Mouse (Mus musculus) embryonic facial prominence, embryonic 11.5 days (tissue): ENCODE results near the gene Pip4k2a. TPM values are rescaled to one million over a fixed set of nuclear protein-coding genes. Genes with fewer than 3 reads are reported as not detected.

Source experiments
- ATAC-seq: fragments of 200-750 bp; cut with Nextera tagmentation; replicated peaks from 2 replicates; pipeline ENCODE4 v1.8.0; 2017; ENCODE audit warnings: low read depth; ENCODE audit not compliant: insufficient number of reproducible peaks, low FRiP score, low TSS enrichment
- DNase-seq: peaks from one replicate; pipeline ENCODE4 v3.0.0-alpha.2; 2015; ENCODE audit warnings: low spot score
- H3K27ac ChIP-seq: fragments of 300-500 bp; sonication (generic); replicated peaks from 2 replicates; pipeline ENCODE4 v1.5.1; 2014; ENCODE audit warnings: mild to moderate bottlenecking, low read depth, low read length, control low read depth
- H3K27me3 ChIP-seq: fragments of 300-500 bp; sonication (generic); 2 replicates; pipeline ENCODE4 v1.6.1; 2014; ENCODE audit warnings: mild to moderate bottlenecking, low read length, moderate library complexity, mixed read lengths; ENCODE audit not compliant: control insufficient read depth, insufficient read depth
- H3K36me3 ChIP-seq: fragments of 300-500 bp; sonication (generic); replicated peaks from 2 replicates; pipeline ENCODE4 v1.6.1; 2014; ENCODE audit warnings: low read depth, mild to moderate bottlenecking, low read length, moderate library complexity, mixed read lengths; ENCODE audit not compliant: control insufficient read depth, insufficient read depth
- H3K4me1 ChIP-seq: fragments of 300-500 bp; sonication (generic); 2 replicates; pipeline ENCODE4 v1.6.1; 2014; ENCODE audit warnings: low read length, mixed read lengths; ENCODE audit not compliant: control insufficient read depth, insufficient read depth
- H3K4me2 ChIP-seq: fragments of 300-500 bp; sonication (generic); 2 replicates; pipeline ENCODE4 v1.6.1; 2014; ENCODE audit warnings: low read depth, mild to moderate bottlenecking, control low read depth, low read length, moderate library complexity
- H3K4me3 ChIP-seq: fragments of 300-500 bp; sonication (generic); 2 replicates; pipeline ENCODE4 v1.5.1; 2014; ENCODE audit warnings: low read depth, low read length, control low read depth
- H3K9ac ChIP-seq: fragments of 300-500 bp; sonication (generic); replicated peaks from 2 replicates; pipeline ENCODE4 v1.6.1; 2014; ENCODE audit warnings: mild to moderate bottlenecking, control low read depth, low read length
- H3K9me3 ChIP-seq: fragments of 300-500 bp; sonication (generic); replicated peaks from 2 replicates; pipeline ENCODE4 v1.6.1; 2016; ENCODE audit warnings: mild to moderate bottlenecking, low read length, inconsistent platforms, mixed read lengths; ENCODE audit not compliant: control insufficient read depth
- WGBS: fragments of 180-500 bp; shearing (Covaris S2); extraction: QIAGEN DNeasy Blood & Tissue Kit; methylation state at CpG from one replicate; pipeline ENCODE4 v1.1.7; 2014; 5-methylcytosine and 5-hydroxymethylcytosine counted together
- polyA plus RNA-seq: library from polyadenylated mRNA; unstranded; fragments of >200 nt; fragmentation: Nextera tagmentation; extraction: Ambion mirVana; gene quantifications from 2 replicates; pipeline ENCODE4 v1.2.1, GENCODE M21; 2014

The Pip4k2a gene
- polyA plus RNA-seq, 1 experiment from 2014 or later: 9.7 TPM

DNA sequence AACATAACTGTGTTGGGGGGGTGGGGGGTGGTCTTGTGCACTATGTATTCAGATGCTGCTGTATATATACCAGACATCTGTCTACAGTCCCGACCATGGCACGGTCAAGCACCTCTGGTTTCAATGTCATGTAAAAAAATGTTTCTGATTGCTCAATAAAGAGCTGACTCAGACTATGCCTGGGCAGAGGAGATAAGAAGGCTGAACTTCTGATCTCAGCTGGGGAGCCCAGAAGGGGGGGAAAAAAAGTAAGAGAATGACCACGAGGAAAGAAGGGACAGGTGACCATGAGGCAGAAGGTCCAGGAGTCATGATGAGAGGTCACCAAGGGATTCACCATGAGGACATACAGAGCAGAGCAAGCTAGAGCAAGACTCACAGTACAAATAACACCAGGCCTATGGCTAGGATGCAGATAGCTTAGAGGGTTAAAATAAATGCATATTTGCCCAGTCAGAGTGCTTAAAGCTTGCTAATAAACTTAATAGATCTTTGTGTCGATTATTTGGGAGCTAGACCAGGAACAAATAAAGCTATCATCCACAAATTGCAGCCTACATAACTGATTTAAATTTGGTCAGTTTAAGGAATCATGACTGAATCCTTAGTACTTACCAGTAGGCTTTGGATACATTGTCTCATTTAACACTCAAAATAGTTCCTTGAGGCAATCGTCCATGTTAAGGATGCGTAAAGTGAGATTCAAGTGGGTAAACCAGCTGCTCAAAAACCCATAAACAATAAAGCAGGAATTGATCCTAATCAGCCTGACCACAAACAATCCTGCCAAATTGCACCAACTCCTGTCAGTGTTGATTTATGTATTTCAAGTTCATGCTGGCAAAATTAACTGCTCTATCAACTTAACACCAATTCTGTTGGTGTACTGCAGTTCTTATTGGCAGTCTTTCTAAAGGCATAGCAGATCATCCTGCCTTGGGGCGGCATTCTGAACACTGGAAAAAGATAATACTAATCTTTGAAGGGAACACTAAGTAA, 5.1 kb downstream of the Pip4k2a start:
- Histone ChIP-seq H3K9me3 (no peaks in the 10 kb centered on the region), H3K4me2 (no peak overlapping the region), H3K4me1 (no peaks in the 10 kb centered on the region), H3K4me3 (no peak overlapping the region), H3K27ac (no peak overlapping the region), H3K9ac (no peak overlapping the region), H3K27me3 (no peaks in the 10 kb centered on the region), H3K36me3 (no peaks in the 10 kb centered on the region)
- ATAC-seq (no peak), DNase-seq (no peak)
- WGBS: 79% methylated on average over 7 of the region's 7 CpGs

DNA sequence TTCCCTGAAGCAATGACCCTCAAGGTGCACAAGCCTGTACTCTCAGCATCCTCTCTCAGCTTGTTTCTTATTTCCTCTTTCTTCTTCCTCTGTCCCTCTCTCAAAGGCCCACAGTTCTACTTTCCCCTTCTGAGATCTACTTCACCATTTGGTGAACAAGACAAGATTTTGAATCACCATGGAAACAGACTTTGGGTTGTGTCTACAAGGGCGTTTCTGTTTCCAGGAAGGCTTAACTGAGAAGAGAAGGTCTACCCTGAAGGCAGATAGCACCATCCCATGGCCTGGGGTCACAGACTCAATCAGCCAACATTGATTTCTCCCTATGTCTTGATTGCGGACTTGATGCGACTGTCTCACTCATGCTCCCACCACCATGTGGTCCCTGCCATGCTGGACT, 9.0 kb downstream of the Pip4k2a start:
- whole genome bisulfite sequencing: 85% methylated on average over 3 of the region's 3 CpGs
- Histone ChIP-seq H3K27me3 (no peaks in the 10 kb centered on the region), H3K9me3 (no peaks in the 10 kb centered on the region), H3K36me3 (no peaks in the 10 kb centered on the region), H3K9ac (no peak overlapping the region), H3K4me2 (no peak overlapping the region), H3K27ac (no peak overlapping the region), H3K4me3 (no peak overlapping the region), H3K4me1 (no peaks in the 10 kb centered on the region)
- DNase-seq (no peak), ATAC-seq (no peak)

DNA sequence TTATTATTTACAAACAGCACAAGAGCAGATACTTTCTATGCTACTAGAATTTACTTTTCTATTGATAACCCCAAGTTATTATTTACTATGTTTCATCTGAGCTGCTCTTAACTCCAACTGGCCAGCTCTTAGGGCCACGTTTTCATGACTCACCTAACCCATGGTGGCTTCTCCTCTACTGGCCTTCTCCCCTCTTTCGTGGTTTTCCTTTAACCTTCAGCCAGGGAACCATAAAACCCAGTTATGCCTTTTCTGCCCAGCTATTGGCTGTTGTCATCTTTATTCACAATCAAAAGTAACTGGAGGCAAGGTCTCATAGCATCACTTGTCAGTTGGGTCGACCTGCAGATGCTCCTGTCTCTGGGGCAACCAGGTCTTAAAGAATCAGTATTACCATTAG, 12.4 kb downstream of the Pip4k2a start:
- Histone ChIP-seq H3K27ac (no peak overlapping the region), H3K36me3 (no peaks in the 10 kb centered on the region), H3K27me3 (no peaks in the 10 kb centered on the region), H3K4me3 (no peak overlapping the region), H3K9me3 (no peaks in the 10 kb centered on the region), H3K4me2 (no peak overlapping the region), H3K4me1 (no peaks in the 10 kb centered on the region), H3K9ac (no peak overlapping the region)
- DNase-seq (no peak), ATAC-seq (no peak)
- WGBS: 79% methylated on average over 3 of the region's 3 CpGs

DNA sequence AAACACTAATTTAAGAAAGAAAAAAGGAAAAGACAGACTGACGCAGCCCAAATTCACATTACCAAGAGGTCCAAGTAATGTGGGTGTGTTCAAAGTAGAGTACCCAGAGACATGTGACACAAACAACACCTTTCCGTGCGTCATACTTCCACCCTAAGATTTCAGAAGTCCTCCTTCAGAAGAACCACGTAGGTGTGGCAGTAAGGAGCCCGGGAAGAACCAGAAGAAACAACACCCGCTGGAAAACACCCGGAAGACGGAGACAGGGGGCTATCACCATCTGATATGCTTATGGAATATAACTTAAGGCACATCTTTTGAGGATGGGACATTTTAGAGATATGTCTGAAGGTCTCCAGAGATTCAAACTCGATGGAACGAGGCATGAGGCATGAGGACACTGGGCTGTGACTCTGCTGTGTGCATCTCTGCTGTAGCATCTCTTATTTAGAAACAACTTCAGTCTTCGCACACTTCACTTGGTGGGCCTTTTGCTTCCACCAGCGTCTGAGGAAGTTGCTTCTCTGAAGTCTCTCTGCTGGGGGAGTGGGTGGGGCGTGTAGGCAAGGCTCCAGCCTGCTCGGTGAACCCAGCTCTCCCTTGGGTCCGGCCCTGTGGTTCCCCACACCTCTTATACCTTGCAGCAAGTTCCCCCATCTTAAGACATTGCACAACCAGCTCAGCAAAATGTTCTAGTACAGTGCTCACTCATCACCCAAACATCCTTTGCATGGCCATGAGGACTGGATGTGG, 13.7 kb downstream of the Pip4k2a start:
- H3K4me3 ChIP-seq: no peak overlapping the region
- WGBS: 91% methylated on average over 15 of the region's 15 CpGs
- no peak overlapping the region for H3K27ac ChIP-seq
- no peaks in the 10 kb centered on the region for H3K27me3 ChIP-seq
- H3K9ac ChIP-seq: no peak overlapping the region
- no peak overlapping the region for H3K4me2 ChIP-seq
- no peaks in the 10 kb centered on the region for H3K36me3 ChIP-seq
- H3K4me1 ChIP-seq: no peaks in the 10 kb centered on the region
- no peak for ATAC-seq
- DNase-seq: no peak
- no peaks in the 10 kb centered on the region for H3K9me3 ChIP-seq

DNA sequence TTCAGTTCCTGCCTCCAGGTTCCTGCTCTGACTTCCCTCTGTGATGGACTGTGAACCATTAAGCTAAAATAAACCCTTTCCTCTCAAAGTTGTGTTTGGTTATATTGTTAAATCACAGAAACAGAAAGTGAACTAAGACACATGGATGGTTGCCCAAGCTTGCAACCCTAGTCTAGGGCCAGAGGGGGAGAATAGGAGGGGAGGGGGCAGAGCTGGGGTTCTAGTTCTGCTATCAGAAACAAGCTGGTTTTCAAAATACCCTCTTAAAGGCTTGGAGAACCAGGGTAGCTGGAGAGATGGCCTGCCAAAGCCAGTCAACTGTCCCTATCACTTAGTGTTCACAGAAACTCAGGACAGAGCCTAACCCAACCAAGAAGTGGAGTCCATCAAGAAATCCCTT, 14.4 kb downstream of the Pip4k2a start:
- Histone ChIP-seq H3K27ac (no peak overlapping the region), H3K9ac (no peak overlapping the region), H3K9me3 (no peaks in the 10 kb centered on the region), H3K4me2 (no peak overlapping the region), H3K36me3 (no peaks in the 10 kb centered on the region), H3K27me3 (no peaks in the 10 kb centered on the region), H3K4me1 (no peaks in the 10 kb centered on the region), H3K4me3 (no peak overlapping the region)
- no peak for DNase-seq
- no peak for ATAC-seq

DNA sequence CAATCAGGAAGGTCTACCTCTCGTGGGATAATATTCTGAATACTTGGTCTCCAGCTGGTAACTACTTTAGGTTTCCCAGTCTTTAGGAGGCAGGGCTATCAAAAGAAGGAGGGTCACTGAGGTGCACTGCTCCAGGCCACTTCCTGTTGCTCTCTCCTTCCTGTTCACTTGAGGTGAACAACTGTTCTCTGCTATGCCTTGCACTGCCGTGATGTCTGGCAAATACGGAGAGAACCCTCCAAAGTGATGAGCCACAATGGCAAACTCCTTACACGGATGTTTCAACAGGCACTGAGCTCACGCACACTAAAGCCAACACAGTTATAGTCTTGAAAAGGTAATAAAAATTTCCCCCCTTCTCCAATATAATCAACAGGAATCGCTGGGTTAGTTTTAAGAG, 15.3 kb downstream of the Pip4k2a start:
- H3K27ac ChIP-seq: no peak overlapping the region
- no peaks in the 10 kb centered on the region for H3K9me3 ChIP-seq
- no peaks in the 10 kb centered on the region for H3K27me3 ChIP-seq
- no peaks in the 10 kb centered on the region for H3K36me3 ChIP-seq
- DNase-seq (no peak), ATAC-seq (no peak)
- H3K4me1 ChIP-seq: no peaks in the 10 kb centered on the region
- no peak overlapping the region for H3K4me2 ChIP-seq
- no peak overlapping the region for H3K9ac ChIP-seq
- WGBS: 68% methylated on average over 6 of the region's 6 CpGs
- no peak overlapping the region for H3K4me3 ChIP-seq

DNA sequence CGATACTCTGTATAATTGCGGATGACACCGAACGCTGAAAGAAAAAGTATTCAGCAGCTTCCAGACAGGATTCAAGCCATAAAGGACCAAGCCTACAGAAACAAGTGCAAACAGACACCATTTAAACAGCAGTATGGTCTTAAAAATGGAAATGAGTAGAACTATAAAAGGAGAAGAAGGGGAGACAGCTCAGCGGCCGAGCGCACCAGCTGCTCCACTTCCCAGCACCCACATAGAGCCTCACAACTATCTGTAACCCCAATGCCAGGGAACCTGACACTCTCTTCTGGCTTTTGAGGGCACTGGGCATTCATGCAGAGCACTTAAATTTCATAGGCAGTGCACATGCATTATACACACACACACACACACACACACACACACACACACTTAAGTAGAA, 18.3 kb downstream of the Pip4k2a start:
- Histone ChIP-seq H3K4me1 (no peaks in the 10 kb centered on the region), H3K4me3 (no peak overlapping the region), H3K9me3 (no peaks in the 10 kb centered on the region), H3K9ac (no peak overlapping the region), H3K27ac (no peak overlapping the region), H3K27me3 (no peaks in the 10 kb centered on the region), H3K36me3 (no peaks in the 10 kb centered on the region), H3K4me2 (no peak overlapping the region)
- ATAC-seq (no peak), DNase-seq (no peak)
- 89% methylated on average over 7 of the region's 7 CpGs for WGBS

DNA sequence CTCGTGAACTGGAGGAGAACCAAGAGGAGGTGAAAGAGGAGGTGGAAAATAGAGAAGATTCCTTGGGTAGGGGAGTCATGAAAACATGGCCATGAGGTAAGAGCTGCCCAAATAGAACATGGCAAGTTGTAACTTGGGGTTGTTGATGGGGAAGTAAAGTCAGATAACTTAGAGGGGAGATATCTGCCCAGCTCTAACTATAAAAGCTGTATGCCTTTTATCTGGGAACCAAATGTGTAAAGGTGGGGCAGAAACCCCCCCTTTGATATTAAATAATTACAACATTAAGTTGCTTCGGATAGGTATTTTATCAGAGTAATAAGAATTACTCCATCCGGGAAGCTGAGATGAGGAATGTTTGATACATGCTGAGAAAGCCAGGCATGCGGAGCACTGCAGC, 18.9 kb downstream of the Pip4k2a start:
- Histone ChIP-seq H3K36me3 (no peaks in the 10 kb centered on the region), H3K9ac (no peak overlapping the region), H3K9me3 (no peaks in the 10 kb centered on the region), H3K27me3 (no peaks in the 10 kb centered on the region), H3K27ac (no peak overlapping the region), H3K4me3 (no peak overlapping the region), H3K4me1 (no peaks in the 10 kb centered on the region), H3K4me2 (no peak overlapping the region)
- ATAC-seq (no peak), DNase-seq (no peak)
- WGBS: 89% methylated on average over 4 of the region's 4 CpGs
